Mouse (Mus musculus): ENCODE measurements around the gene Vmn1r230. TPM values are rescaled to one million over a fixed set of nuclear protein-coding genes. Genes with fewer than 3 reads are reported as not detected.

The Vmn1r230 gene
- polyA plus RNA-seq (2014; fragmentation: Illumina TruSeq; extraction: RNeasy Lipid Tissue Mini Kit (QIAGEN cat#74804); ENCODE audit: low read depth, low replicate concordance), result not detected

DNA sequence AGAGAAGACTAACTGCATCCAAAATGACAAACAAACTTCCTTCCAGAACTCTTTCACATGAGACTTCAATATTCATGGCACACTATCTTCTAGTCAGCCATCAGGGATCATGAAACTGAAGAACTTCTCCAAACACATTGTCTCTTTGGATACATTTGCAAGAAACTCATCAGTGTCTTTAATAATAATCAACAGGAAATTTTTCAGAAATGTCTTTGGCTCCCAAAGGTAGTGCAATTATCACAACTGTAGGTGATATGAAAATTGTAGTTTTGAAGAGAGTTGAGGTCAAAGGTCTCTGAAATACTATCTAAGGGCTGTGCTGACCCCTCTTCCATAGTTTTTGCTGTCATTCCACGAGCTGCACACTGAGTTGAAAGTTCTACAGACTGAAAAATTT lies at the start of gene Vmn1r230:
TSS of gene Vmn1r230 (plus strand) at position 301 of the 400 bp plus-strand sequence.

GRCm38 (mm10) chr17:20811255-20811654 lies 29.0 kb upstream of the Vmn1r230 start, which contains the start of gene Vmn1r229:
Vmn1r229 (plus strand) TSS chr17:20811555.

Other genes starting within 250 kb of the Vmn1r230 start
- gene Vmn2r110, start 244.0 kb upstream of the Vmn1r230 start, polyA plus RNA-seq (2014; fragmentation: Illumina TruSeq; extraction: RNeasy Lipid Tissue Mini Kit (QIAGEN cat#74804); ENCODE audit: low read depth, low replicate concordance), result not detected
- gene Fpr-rs3, start 215.6 kb upstream of the Vmn1r230 start, polyA plus RNA-seq (2014; fragmentation: Illumina TruSeq; extraction: RNeasy Lipid Tissue Mini Kit (QIAGEN cat#74804); ENCODE audit: low read depth, low replicate concordance), result not detected
- not detected for gene Vmn1r226, start 157.6 kb upstream of the Vmn1r230 start, polyA plus RNA-seq (2014; fragmentation: Illumina TruSeq; extraction: RNeasy Lipid Tissue Mini Kit (QIAGEN cat#74804); ENCODE audit: low read depth, low replicate concordance)
- gene Vmn1r227, start 110.6 kb upstream of the Vmn1r230 start, polyA plus RNA-seq (2014; fragmentation: Illumina TruSeq; extraction: RNeasy Lipid Tissue Mini Kit (QIAGEN cat#74804); ENCODE audit: low read depth, low replicate concordance), result not detected
- gene Vmn1r228, start 54.3 kb upstream of the Vmn1r230 start, polyA plus RNA-seq (2014; fragmentation: Illumina TruSeq; extraction: RNeasy Lipid Tissue Mini Kit (QIAGEN cat#74804); ENCODE audit: low read depth, low replicate concordance), result not detected
- gene Vmn1r229, start 28.9 kb upstream of the Vmn1r230 start, polyA plus RNA-seq (2014; fragmentation: Illumina TruSeq; extraction: RNeasy Lipid Tissue Mini Kit (QIAGEN cat#74804); ENCODE audit: low read depth, low replicate concordance), result not detected
- not detected for gene Vmn1r231, start 64.6 kb downstream of the Vmn1r230 start, polyA plus RNA-seq (2014; fragmentation: Illumina TruSeq; extraction: RNeasy Lipid Tissue Mini Kit (QIAGEN cat#74804); ENCODE audit: low read depth, low replicate concordance)
- not detected for gene Vmn1r232, start 79.3 kb downstream of the Vmn1r230 start, polyA plus RNA-seq (2014; fragmentation: Illumina TruSeq; extraction: RNeasy Lipid Tissue Mini Kit (QIAGEN cat#74804); ENCODE audit: low read depth, low replicate concordance)
- 184 TPM for gene Ppp2r1a, start 104.9 kb downstream of the Vmn1r230 start, polyA plus RNA-seq (2014; fragmentation: Illumina TruSeq; extraction: RNeasy Lipid Tissue Mini Kit (QIAGEN cat#74804); ENCODE audit: low read depth, low replicate concordance)
- gene Vmn1r233, start 156.0 kb downstream of the Vmn1r230 start, polyA plus RNA-seq (2014; fragmentation: Illumina TruSeq; extraction: RNeasy Lipid Tissue Mini Kit (QIAGEN cat#74804); ENCODE audit: low read depth, low replicate concordance), result not detected
- 12.5 TPM for gene Zfp160, start 168.5 kb downstream of the Vmn1r230 start, polyA plus RNA-seq (2014; fragmentation: Illumina TruSeq; extraction: RNeasy Lipid Tissue Mini Kit (QIAGEN cat#74804); ENCODE audit: low read depth, low replicate concordance)

All from heart, adult 10 weeks (tissue).